Mouse (Mus musculus) adrenal gland, postnatal 25 days (tissue): ENCODE measurements at regions not wholly inside any gene's neighbourhood (a gene's known extent, or its start where the extent isn't known, plus 50 kb on each side); places are given as distances from the start of the nearest gene placed in this dataset.

Experiments
- DNase-seq: peaks from one replicate; pipeline ENCODE4 v3.0.0; 2021; ENCODE audit warnings: mixed read lengths

DNA sequence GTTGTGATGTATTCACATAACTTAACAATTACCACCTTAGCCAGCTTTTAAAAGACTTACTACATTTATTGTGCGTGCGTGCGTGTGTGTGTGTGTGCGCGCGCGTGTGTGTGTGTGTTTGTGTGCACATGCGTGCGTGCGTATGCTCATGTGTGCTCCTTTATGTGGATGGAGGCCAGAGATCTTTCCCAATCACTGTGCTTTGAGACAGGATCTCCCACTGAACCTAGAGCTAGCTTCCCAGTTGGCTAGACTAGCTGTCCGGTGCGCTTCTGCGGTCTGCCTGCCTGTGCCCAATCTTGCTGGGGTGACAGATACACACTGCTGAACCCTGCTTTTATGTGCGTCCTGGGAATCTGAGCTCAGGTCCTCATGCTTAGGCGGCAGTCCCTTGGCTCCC is 50.1 kb upstream of the Arhgap29 start:
- DNase-seq, result no peak

DNA sequence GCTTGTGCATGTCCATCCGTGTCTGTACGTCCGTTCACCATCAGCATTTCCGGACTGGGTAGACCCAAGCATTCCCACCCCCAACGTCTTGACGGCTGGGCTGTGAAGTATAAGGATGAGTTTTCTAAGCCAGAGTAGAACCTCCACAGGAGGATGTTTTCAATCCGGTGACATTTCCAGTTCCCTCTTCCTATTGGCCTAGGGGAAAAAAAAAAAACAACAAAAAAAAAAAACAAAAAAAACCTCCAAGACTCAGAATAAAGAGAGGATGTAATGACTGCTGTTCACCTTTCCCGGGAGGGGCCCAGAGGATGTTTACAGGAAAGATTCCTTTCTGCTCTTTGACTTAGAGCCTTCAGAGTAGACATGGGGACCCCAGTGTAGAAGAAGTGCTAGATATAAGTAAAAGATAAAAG is 51.9 kb upstream of the Arhgap29 start:
- DNase-seq, result no peak

DNA sequence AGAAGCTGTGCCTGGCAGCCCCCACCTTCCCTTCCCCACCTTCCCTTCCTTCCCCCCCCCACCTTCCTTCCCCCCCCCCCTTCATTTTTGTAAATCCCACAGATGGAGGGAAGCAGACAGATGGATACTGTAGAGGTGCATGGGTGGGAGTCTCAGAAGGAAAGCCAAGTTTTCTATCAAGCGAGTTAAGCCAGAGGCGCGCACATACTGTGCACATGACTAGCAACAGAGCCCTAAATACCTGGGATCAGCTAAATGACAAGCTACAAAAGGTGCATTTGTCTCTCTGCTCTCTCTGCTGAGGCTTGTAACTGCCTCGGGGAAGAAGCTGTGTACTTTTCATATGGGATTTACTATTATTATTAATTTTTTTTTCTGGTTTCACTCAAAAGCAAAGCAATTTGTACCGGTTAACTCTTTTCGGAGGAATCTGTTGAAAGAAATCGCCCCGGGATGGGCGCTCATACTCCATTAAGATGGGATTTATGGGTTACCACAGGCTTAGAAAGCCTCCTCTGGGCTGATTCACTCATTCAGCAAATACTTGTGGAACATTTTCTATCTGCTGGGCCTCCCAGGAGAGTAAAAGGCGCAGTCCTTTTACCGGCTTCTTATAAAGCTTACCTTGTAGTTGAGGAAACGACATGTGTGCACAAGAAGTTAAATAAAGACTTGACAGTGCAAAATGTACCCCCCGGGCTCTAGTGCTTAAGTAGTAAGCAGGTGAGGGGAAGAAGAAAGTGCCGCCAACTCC is 54.3 kb upstream of the Arhgap29 start:
- DNase-seq, result no peak

DNA sequence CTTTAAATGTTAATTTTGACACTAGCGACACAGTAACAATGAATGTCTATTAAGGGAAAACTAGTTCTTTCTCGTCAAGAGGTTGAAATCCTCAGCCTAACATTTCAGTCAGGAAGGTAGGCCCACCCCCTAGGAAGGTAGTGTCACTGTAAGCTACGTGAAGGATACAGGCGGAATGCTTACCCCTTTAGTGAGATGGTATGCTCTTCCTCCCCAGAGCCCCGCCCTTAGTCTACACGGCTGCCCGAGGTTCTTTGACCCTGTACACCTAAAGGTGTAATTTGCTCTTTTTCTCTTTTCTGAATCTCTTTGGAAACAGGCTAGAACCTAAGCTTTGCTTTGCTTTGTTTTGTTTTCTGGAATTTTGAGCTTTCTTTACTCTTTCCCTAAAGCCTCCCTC is 58.7 kb upstream of the Arhgap29 start:
- DNase-seq, result no peak

DNA sequence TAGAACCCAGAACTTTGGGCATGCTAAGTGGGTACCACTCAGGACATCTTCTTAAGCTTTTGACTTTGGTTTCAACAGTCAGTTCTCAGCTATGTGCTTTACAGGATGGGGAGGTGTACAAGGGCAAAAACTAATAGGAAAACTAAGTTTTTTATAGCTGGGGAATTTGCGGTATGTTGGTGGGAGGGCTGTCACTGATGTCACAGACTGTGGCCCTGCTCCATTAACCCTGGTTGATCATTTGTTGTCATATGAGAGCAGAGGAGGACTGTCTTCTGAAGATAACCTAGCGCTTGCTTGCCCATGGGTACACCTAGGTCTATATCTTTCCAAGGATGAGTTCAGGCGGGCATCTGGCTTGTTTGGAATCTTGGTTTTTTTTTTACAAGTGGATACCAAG is 59.7 kb upstream of the Arhgap29 start:
- DNase-seq, result no peak

DNA sequence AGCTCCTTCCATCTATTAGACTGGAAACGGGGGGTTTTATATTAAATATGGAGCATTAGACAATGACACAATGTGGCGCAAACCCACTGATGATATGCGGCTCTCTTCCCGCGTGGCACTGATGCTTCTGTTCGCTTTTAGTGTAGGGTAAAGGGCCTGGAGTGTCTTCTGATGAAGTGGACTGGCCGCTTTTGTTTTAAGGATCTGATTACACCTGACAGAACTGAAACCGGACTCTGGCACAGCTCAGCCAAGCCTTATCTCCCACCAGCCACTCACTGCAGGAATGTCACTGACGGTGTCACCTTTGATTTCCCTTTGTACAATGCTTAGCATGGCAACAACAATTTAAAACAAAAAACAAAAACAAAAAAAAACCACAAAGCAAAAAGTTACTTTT is 61.0 kb upstream of the Arhgap29 start:
- no peak for DNase-seq

DNA sequence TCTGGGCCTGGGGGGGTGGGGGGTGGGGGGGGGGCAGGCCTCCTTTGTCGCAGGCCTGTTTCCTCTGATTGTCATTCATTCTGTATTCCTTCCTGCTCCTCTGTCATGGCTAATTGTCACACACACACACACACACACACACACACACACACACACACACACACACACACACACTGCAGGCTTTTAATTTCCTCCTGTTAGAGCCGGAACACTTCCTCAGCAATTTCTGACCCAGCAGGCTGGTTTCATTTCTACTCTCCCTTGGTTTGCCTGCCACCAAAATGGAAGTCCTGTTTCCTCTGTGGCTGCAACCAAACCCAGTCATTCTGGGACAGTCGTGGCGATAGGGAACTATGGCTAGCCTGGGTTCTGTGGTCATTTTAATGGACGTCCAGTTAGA is 61.8 kb upstream of the Arhgap29 start:
- DNase-seq, result no peak

DNA sequence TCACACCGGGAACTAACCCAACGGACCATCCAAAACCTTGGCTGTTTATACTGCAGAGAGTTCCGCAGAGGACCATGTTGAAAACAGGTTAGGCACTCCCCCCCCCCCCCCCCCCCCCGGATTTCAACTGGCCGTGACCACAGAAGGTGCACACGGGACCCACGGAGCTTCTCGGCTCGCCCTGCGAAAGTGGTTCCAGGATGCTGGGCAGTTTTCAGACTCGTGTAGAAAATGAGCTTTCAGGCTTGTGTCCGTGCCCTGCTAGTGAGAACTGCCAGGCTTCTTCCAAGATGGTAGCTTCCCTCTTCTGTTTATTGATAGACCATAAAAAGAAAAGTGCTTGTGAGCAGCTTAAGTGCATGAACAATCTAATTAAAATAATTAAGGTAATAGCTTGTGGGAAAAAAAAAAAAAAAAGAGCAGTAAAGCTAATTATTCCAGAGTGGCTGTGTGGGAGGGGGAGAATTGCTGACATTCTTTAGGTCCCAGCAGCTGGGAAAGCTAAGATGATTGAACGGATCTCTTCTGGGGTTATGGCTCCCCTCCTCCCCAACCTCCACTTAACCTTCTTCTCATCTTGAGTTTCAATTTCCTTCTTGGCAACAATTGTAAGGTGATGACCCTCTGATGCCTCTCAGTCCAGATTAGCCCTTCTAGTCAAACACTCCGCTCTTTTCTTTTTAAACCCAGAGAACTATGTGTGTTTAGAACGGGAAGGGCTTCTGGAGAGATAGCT is 65.3 kb upstream of the Arhgap29 start:
- DNase-seq, result no peak

DNA sequence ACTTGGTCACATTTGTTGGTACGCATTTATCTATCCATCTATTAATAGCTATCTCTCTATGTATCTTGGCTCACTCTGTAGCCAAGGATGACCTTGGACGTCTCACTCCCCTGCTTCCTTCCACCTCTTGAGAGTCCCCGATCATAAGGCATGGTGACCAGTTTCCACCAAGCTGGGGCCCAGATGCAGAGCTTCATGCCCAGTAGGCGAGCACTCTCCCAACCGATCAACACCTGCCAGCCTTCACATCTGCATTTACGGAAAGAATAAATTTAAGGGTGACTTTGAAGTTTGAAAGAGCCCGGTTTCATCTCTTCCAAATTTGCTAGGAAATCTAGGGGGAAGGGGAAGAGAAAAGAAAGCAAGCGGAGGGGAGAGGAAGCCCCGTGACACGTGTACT is 66.0 kb upstream of the Arhgap29 start:
- DNase-seq, result no peak

DNA sequence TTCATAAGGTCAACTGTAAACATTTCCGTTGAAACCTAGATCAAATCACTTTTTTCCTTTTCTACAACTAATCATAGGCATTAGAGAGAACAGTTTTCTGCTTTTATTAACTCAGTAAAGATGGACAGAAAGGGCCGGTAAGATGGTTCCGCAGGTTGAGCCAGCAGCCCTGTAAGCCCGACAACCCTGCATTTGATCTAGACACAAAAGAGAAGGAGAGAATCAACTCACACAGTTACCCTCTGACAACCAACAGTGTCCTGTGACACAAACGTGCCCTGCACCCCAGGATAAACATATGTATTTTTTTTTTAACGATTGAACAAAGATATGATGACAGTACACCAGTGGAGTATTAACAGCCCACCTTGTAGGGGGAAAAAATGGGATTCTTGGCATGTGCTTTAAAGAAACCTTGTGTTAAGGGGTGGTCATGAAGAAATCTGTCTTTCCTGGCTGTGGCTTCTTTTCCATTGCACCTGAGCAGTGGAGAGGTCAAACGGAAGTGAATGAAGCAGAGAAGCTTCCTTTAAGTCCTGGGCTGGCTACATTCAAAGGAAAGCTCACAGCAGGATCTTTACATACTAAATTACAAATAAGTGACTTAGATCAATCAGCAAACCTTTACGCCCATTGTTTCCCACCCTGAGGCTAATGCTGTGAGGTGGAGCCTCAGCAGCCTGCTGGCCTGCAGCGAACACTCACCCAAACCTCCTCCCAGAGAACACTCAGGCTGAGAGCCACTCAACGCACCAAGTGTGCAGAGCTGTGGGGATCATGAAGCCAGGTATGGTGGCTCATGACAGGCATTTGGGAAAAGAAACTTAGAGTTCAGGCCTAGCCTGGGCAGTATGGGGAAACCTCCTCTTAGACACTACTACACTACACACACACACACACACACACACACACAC is 66.8 kb upstream of the Arhgap29 start:
- no peak for DNase-seq

DNA sequence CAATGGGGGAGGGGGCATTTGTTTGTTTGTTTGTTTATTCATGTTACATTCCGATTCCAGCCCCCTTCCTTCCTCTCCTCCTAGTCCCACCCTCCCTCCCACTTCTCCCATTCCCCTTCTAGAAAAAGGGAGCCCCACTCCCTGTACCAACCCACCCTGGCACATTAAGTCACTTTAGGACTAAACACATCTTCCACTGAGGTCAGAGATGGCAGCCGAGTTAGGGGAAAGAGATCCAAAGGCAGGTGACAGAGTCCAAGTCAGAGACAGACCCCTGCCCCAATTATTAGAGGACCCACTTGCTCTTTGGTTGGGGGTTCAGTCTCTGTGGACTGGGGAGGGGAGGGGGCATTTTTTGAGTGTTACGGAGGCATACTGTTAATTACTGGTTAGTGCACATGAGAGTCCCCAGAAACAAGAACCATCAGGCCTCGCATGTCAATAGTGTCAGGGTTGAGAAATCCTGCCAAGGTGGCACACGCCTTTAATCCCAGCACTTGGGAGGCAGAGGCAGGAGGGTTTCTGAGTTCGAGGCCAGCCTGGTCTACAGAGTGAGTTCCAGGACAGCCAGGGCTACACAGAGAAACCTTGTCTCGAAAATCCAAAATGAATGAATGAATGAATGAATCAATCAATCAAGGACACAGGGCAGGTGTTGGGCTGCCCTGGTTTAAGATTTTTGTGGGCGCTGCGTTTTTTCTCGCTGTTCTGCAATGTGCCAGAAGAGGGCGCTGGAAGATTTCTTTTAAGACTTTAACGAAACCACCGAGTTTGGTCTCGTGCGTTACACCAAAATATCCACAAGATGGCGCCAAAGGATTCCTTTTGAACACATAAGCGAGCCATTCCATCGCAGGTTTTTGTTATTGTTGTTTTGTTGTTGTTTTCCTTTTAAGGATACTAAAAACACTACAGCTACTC is 67.8 kb upstream of the Arhgap29 start:
- DNase-seq, result peak; percentile 70

DNA sequence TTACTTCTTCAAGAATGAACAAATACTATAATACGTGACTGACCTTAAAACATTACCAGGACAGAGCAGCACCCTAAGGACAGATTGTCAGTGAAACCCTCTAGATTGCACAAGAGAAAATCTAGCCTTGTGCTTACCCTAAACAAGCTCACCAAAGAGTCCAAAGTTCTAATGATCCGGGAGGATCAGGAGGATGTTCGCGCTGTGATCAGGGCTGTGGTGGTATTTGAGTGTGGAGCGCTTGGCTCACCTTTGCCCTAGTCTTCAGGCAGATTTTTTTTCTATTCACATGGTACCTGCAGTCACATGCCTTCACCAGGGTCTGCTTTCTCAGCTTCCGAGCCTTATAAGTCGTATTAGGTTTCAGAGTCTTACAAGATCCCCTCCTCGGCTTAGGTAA is 65.3 kb upstream of the Abcd3 start:
- DNase-seq, result no peak

DNA sequence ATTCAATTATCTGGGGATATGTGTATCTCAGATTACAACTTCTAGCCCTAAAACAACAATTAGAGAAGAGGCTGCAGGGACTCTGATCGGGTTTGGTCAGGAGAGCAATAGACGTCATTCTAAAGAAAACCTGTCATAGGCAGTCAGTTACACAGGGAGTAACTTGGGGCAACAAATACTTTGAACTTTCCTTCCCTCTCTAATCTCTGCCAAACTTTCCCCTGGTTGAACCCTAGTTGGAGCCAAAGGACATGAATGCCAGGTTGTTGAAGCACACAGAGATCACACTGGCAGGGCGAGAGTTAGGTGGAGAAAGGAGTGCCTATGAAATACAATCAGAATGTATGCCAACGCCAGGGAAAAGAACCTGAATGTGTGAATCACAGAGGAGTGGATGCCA is 60.0 kb upstream of the Abcd3 start:
- no peak for DNase-seq

DNA sequence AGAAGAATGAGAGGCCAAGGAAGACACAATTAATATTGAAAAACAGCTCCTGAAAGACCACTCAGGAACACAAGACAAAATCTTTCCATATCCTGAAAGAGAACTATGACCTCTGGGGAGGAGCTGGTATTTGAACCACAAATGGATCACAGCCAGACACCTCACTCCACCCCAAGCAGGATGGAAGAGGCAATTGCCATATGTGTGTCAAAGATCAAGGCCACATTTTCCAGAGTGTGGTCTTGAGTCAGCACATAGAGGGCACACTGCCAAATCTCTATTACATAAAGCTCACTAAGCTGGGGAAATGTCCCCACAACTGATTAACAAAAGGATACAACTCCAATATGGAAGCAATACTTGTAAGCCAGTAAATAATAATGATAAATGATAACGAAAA is 59.5 kb upstream of the Abcd3 start:
- DNase-seq, result peak; percentile 31

DNA sequence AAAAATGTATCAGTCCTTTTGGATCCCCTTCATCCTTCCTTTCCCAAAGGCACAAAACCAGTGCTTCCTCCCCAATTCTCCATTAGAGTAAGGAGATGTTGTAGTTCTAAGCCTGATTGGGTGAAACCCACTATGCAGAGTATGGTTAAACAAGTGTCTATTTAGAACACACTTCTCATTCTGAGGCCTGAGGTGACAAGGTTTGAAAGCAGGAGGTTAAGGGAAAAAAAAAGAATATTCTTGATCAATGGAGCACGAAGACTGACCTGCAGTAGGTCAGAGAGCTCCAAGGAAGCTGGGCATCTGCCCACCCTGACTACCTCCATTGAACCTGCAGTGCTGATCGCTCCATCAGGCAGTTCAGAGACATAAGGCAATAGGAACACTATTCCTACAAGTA is 58.5 kb upstream of the Abcd3 start:
- DNase-seq, result no peak

DNA sequence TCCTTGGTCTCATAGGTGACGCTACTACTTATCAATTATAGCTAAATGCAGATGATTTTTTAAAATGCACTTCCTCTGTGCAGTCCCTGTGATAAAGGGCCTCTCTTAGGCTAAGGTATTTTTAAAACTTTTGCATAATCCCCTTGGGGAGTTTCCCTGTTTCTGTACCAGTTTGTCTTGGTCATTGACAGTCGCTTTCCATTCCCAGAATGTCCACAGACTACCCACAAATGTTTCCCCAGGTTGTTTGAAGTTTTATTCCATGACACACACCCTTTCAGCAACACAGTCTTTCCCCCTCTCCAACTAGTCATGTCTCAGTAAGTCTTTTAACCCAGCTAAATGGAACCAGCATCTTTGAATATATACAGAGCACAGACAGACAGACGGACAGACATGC is 57.6 kb upstream of the Abcd3 start:
- no peak for DNase-seq

DNA sequence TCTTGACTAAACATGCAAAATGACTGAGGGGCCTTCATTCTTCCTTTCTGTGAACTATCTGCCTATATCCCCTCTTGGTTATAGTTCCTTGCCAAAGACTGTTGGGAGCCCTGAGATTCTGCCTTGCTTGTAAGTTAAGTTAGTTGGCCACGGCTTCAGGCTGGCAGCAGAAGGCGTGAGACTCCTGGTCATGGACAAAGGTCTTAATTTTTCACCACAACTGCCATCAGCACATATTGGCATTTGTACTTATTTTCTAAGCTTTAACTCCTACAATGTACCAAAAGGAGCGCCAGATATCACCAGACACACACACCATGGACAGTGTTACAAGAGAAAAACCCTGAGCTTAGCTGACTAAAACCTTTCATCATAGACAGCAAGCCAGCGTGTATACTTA is 56.7 kb upstream of the Abcd3 start:
- no peak for DNase-seq

DNA sequence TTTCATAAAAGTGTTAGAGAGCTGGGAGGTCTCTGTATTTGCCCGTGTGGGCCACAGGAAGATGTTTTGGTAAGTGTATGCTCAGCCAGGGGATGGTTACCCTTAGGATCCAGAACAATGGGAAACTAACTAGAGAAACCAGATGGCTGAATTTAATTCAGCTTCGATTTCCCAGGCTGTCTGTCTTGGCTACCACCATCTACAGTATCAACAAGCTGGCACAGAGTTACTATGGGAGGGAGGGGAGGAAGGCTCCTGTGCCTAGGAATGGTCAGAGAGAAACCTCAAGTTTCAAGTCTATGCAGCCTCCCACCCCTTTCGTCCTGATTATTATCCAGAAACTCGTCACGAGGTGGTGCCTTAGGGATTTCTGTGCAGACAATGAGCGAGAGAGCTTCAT is 55.6 kb upstream of the Abcd3 start:
- DNase-seq, result no peak

DNA sequence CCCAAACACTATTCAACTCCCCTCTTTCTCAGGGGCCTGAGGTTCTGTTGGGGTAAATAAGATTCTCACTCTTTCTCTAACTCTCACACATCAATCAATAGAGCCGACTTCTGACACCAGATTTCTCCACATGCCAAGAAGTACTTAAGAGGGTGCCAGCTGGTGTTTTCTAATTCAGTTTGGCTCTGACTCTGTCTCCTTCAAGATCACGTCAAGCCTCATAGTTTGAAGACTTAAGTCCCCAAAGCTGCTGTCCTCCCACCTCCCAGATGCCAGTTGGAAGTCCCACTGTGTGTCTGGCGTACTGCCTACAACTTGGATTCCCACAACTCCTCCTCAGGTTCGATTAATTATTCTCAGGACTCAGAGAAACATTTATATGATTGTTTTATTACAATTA is 54.6 kb upstream of the Abcd3 start:
- DNase-seq, result no peak

DNA sequence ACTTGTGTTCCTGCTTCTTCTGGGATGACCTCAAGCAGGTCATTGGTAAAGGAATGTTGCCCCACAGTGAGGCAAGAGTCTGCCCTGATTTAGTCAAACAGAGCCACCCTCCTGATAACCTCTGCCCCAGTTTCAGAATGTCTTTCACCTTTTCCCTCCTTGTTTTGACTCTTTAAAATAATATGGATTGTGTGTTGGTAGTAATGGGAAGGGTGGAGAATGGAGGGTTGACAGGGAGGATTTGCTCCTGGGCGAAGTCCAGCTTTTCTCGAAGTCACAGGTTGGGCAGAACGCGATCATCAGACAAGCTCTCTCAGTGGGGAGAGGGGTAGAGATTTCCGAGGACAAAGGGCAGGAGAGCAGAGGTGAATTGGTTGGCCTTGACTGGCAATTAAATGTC is 52.2 kb upstream of the Abcd3 start:
- no peak for DNase-seq

DNA sequence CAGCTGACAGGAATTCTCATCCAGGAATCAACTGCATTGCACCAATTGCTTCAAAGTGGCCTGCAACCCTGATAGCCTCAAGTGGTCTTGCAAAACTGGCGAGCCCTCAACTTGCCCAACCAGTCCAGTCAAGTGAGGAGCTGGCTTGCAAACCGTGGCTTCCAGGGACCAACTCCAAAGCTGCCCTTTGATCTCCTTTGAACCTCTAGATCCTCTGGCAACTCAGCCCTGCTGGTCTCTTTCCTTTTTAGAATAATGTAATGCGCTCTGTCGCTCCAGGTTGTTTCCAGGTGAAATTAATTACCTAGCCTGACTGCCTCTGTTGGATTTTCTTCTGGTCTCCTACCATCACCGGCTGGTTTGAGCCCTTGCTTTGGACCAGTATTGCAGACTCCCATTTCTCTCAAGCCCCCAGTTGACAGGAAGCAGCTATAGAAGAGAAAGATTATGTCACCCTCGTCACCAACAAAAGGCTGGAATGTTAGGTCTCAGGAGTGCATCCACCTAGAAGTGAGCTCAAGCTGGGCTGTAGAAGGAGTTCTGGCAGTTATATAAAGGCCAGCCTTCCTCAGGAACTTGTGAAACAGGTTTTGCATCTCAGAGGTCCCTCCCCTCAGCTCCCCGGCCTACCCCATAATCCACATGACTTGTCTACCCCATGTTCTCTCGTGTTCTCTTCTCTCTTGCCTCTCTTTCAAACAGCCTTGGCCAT is 49.8 kb upstream of the Abcd3 start:
- no peak for DNase-seq
